Mouse (Mus musculus) neutrophil, adult 65 days (primary cell): Measurements from ENCODE around the gene Adra1d. TPM values are rescaled to one million over a fixed set of nuclear protein-coding genes. Genes with fewer than 3 reads are reported as not detected.

Experiments used
- total RNA-seq: library from RNA; stranded (reverse); gene quantifications from 2 replicates; pipeline ENCODE4 v1.2.4, GENCODE M21; 2023

Gene Adra1d
- total RNA-seq = not detected in 2 replicates

DNA sequence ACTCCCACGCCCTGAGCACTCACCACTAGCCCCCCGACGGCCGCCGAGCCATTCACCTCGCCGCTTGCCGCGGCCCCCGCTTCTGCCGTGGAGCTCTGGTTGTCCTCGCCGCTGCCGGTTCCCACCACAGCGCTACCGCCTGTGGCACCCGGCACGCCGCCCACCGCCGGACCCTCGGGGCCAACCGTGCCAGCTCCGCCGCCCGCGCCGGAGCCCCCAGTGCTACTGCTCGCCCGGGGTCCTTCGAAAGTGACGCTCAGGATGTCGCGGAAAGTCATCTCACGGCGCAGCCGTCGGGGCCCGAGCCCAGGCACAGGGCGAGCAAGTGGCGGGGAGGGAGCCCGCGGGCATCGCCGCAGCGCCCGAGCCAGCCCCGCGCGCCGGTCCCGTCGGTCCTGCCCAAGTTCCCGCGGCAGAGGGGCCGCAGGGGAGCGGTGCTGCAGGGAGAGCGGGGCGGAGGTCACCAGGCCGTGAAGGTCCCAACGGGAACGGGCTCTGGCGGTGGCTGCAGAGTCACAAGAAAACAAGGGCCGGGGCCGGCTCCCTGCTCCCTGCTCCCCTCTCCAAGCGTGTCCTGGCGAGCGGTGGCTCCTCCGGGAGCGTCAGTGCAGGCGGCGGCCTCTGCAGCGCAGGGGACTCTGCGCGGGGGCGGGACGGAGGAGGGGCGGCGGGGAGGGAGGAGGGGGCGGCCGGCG is at the start of gene Adra1d:
Adra1d (minus strand) TSS at position 393 of the 695 bp plus-strand sequence.

Other genes with a start within 250 kb of the Adra1d start
- gene Rnf24, start 209.4 kb downstream of the Adra1d start, total RNA-seq = 25.4 and 33.4 TPM in 2 replicates
- gene Smox, start 70.8 kb downstream of the Adra1d start, total RNA-seq = 30.5 and 58.1 TPM in 2 replicates